28 mouse cellular contexts compared by ENCODE assay signal in the genomic region with DNA sequence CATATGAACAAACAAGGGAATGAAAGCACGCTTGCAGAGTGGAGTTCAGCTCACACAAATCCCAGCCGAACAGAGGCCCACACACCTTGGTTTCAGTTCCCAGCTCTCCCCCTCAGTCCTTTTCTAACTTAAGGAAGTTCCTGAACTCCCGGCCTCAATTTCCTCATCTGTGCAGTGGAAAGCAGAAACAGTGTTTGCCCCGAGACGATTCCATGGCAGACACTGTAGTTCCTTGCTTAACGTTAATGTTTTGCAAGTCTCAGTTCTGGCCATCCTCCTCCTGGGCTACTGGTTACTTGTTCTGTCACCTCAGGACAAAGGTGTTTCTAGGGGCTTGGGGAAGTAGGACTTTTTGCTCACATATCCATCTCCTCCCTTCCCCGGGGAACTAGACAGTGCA.
"Had no signal": no experiment of that assay in that cellular context is flagged by ENCODE, and none has a peak within 500 bp of the region (broad histone marks: within the 10 kb centered on the region; RNA-seq: fewer than 3 reads in every experiment).

No protein-coding gene starts in this region.

- H3K9ac ChIP-seq: heart, embryonic 13.5 days; heart, embryonic 15.5 days; hindbrain, embryonic 12.5 days; hindbrain, embryonic 14.5 days; intestine, embryonic 15.5 days; limb, embryonic 12.5 days; liver, embryonic 13.5 days had no signal

- H3K4me2 ChIP-seq: heart, embryonic 11.5 days; heart, embryonic 13.5 days; heart, embryonic 15.5 days; hindbrain, embryonic 12.5 days; hindbrain, embryonic 14.5 days; intestine, embryonic 15.5 days; limb, embryonic 12.5 days; liver, embryonic 11.5 days; liver, embryonic 13.5 days had no signal

- H3K36me3 ChIP-seq: heart, embryonic 13.5 days; heart, embryonic 15.5 days; hindbrain, embryonic 10.5 days; hindbrain, embryonic 12.5 days; intestine, embryonic 15.5 days; limb, embryonic 10.5 days; limb, embryonic 12.5 days; liver, embryonic 13.5 days had no signal

- H3K27me3 ChIP-seq: heart, embryonic 13.5 days; heart, embryonic 15.5 days; hindbrain, embryonic 12.5 days; intestine, embryonic 15.5 days; limb, embryonic 12.5 days; liver, embryonic 13.5 days had no signal

- H3K9me3 ChIP-seq: heart, embryonic 13.5 days; heart, embryonic 15.5 days; hindbrain, embryonic 10.5 days; hindbrain, embryonic 12.5 days; intestine, embryonic 15.5 days; limb, embryonic 10.5 days; limb, embryonic 12.5 days; liver, embryonic 13.5 days had no signal

- H3K4me1 ChIP-seq: heart, embryonic 13.5 days; heart, embryonic 15.5 days; hindbrain, embryonic 10.5 days; hindbrain, embryonic 12.5 days; intestine, embryonic 15.5 days; limb, embryonic 10.5 days; limb, embryonic 12.5 days had no signal

- ATAC-seq: hindbrain, embryonic 16.5 days; inflammation-experienced regulatory T-cells, adult 6 months; intestine, embryonic 15.5 days; intestine, postnatal 0 days had no signal

- H3K27ac ChIP-seq: gastrocnemius, adult 2 months; heart, adult 2 months; heart, embryonic 13.5 days; heart, embryonic 15.5 days; hindbrain, embryonic 10.5 days; hindbrain, embryonic 12.5 days; hindbrain, embryonic 14.5 days; intestine, embryonic 15.5 days; layer of hippocampus, adult 2 months; left cerebral cortex, adult 2 months; limb, embryonic 10.5 days; limb, embryonic 12.5 days; liver, embryonic 13.5 days had no signal

- DNase-seq: gastrocnemius, adult 2 months; gastrocnemius, postnatal 10 days; gastrocnemius, postnatal 25 days; heart, adult 11 months; heart, adult 2 months; heart, postnatal 14 days; heart, postnatal 4 days; kidney, adult 18-20 months; kidney, adult 8-10 months; kidney, postnatal 10 days; kidney, postnatal 25 days; kidney, postnatal 4 days; liver, embryonic 13.5 days had no signal

- H3K4me3 ChIP-seq: gastrocnemius, adult 2 months; heart, adult 2 months; heart, embryonic 13.5 days; heart, embryonic 15.5 days; hindbrain, embryonic 10.5 days; hindbrain, embryonic 12.5 days; intestine, embryonic 15.5 days; layer of hippocampus, adult 2 months; left cerebral cortex, adult 2 months; limb, embryonic 10.5 days; limb, embryonic 12.5 days; liver, embryonic 13.5 days had no signal
